Mouse (Mus musculus) midbrain, postnatal 0 days (tissue): ENCODE measurements around the gene Btk. TPM values are rescaled to one million over a fixed set of nuclear protein-coding genes. Genes with fewer than 3 reads are reported as not detected.

ENCODE experiments used
- ATAC-seq: fragments of 200-750 bp; cut with Nextera tagmentation; 2 replicates; pipeline ENCODE4 v1.8.0; 2017; ENCODE audit warnings: moderate number of reproducible peaks, mild to moderate bottlenecking, moderate TSS enrichment, moderate library complexity; ENCODE audit not compliant: low FRiP score
- DNase-seq: peaks from one replicate; pipeline ENCODE4 v3.0.0-alpha.2; 2015; ENCODE audit warnings: low spot score
- H3K27ac ChIP-seq: fragments of 300-500 bp; sonication (generic); 2 replicates; pipeline ENCODE4 v1.5.1; 2014; ENCODE audit warnings: low read depth, mild to moderate bottlenecking, low read length, mixed read lengths
- H3K27me3 ChIP-seq: fragments of 300-500 bp; sonication (generic); 2 replicates; pipeline ENCODE4 v1.6.1; 2014; ENCODE audit warnings: low read length, control low read depth, mixed read lengths; ENCODE audit not compliant: insufficient read depth
- H3K36me3 ChIP-seq: fragments of 300-500 bp; sonication (generic); 2 replicates; pipeline ENCODE4 v1.6.1; 2014; ENCODE audit warnings: low read length, control low read depth, mixed read lengths; ENCODE audit not compliant: insufficient read depth
- H3K4me1 ChIP-seq: fragments of 300-500 bp; sonication (generic); 2 replicates; pipeline ENCODE4 v1.6.1; 2014; ENCODE audit warnings: mild to moderate bottlenecking, control low read depth, antibody characterized with exemption, low read length, mixed read lengths; ENCODE audit not compliant: insufficient read depth
- H3K4me2 ChIP-seq: fragments of 300-500 bp; sonication (generic); 2 replicates; pipeline ENCODE4 v1.6.1; 2014; ENCODE audit warnings: low read depth, mild to moderate bottlenecking, low read length, mixed read lengths; ENCODE audit not compliant: poor library complexity, severe bottlenecking
- H3K4me3 ChIP-seq: fragments of 300-500 bp; sonication (generic); 2 replicates; pipeline ENCODE4 v1.5.1; 2014; ENCODE audit warnings: low read depth, mild to moderate bottlenecking, low read length, moderate library complexity
- H3K9ac ChIP-seq: fragments of 300-500 bp; sonication (generic); replicated peaks from 2 replicates; pipeline ENCODE4 v1.6.1; 2014; ENCODE audit warnings: mild to moderate bottlenecking, low read length, moderate library complexity, mixed read lengths; ENCODE audit not compliant: poor library complexity, severe bottlenecking
- H3K9me3 ChIP-seq: fragments of 300-500 bp; sonication (generic); 2 replicates; pipeline ENCODE4 v1.6.1; 2016; ENCODE audit warnings: low read length, control low read depth
- CTCF ChIP-seq: IDR thresholded peaks from 2 replicates; pipeline ENCODE4 v1.5.1; 2016; ENCODE audit warnings: antibody characterized with exemption, mild to moderate bottlenecking
- WGBS: fragments of 180-500 bp; shearing (Covaris S2); extraction: QIAGEN DNeasy Blood & Tissue Kit; methylation state at CpG from one replicate; pipeline ENCODE4 v1.1.7; 2014; 5-methylcytosine and 5-hydroxymethylcytosine counted together
- polyA plus RNA-seq: library from polyadenylated mRNA; unstranded; fragments of >200 nt; fragmentation: Nextera tagmentation; extraction: Ambion mirVana; gene quantifications from 2 replicates; pipeline ENCODE4 v1.2.1, GENCODE M21; 2015
- total RNA-seq: library from RNA; depleted of rRNA; stranded (reverse); fragments of >200 nt; gene quantifications from 2 replicates; pipeline ENCODE4 v1.2.3, GENCODE M21; 2014

Gene Btk
- total and polyA plus RNA-seq, 2 experiments from 2014 or later: 0.27 to 0.48 TPM

DNA sequence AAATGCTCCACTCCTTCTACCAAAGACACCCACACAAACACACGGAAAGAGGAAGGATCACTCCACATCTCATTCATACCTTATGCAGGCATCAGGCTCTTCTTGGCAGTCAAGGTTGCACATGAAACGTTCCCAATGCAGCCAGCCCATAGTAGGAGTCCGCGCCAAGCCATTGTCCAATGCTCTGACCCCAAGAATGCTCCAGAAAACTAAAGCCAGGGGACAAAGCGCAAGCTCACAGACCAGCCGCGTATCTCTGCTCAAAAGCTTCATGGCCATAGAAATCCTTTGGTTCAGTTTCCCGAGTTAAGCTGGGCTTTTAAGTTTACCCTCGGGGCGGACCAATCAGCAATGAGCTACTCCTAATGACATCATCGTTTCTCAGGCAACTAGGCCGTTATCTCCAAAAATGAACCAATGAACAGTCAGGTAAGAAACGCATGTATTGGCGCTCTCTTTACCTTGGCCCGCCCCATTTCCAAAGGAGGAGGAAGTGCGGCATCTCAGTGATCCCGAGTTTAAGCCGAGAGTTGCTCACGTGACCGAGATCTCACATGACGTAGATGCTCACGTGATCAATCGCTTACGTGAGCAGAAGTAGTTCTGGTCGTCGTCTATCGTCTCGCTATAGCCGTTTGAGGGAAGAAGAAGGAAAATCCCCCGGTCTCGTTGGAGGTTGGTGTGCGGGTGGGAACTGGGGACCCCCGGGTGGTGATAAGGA lies 17.4 kb upstream of the Btk start, which contains the start of the genes Gla and Hnrnph2:
Gla (minus strand) TSS at position 467 of the 721 bp plus-strand sequence.
Hnrnph2 (plus strand) TSS at position 521 of the 721 bp plus-strand sequence.
- 19% methylated on average over 32 of the region's 33 CpGs for WGBS
- TF ChIP-seq CTCF: no peak

DNA sequence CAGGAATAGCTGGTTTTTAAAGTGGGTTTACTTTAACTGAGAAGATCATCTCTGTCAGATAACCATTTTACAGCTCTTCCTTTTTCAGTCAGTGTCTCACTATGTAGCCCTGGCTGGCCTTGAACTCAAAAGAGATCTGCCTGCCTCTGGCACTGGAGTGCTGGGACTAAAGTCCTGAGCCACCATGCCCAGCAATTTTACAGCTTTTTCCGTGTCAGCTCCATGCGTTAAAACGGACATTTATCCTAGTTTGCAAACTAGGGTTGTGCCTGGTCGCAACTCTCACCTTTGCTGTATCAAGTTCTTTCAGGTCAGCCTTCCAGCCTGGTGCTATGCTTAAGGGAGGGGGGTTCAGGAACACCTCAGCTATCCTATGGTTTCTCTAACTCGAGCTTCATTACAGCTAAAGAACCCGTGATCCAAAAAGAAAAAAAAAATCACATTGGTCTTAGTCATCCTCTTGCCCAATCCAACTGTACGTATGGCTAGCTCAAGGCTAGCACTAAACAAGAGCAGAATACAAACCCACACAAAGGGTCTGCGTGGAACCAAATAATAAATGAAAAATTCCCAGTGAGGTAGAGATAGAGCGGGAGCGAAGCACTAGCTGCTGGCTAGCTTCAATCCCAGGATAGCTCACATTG lies 16.7 kb upstream of the Btk start:
- WGBS: 28% methylated on average over 10 of the region's 10 CpGs
- peak overlapping the region; percentile 74 for H3K27ac ChIP-seq
- H3K27me3 ChIP-seq: no peaks in the 10 kb centered on the region

More for the DNA sequence above, 17.4 kb upstream of the Btk start, which contains the start of the genes Gla and Hnrnph2:
- Histone ChIP-seq H3K9ac (peak within 1 kb of the TSS; percentile 61), H3K4me2 (peak within 1 kb of the TSS; percentile 47), H3K36me3 (no peaks in the 10 kb centered on the region), H3K27me3 (no peaks in the 10 kb centered on the region), H3K4me3 (peak within 1 kb of the TSS; percentile 49), H3K27ac (peak within 1 kb of the TSS; percentile 88), H3K9me3 (no peaks in the 10 kb centered on the region), H3K4me1 (no peaks in the 10 kb centered on the region)
- peak; percentile 97 for DNase-seq
- ATAC-seq: peak; percentile 98

DNA sequence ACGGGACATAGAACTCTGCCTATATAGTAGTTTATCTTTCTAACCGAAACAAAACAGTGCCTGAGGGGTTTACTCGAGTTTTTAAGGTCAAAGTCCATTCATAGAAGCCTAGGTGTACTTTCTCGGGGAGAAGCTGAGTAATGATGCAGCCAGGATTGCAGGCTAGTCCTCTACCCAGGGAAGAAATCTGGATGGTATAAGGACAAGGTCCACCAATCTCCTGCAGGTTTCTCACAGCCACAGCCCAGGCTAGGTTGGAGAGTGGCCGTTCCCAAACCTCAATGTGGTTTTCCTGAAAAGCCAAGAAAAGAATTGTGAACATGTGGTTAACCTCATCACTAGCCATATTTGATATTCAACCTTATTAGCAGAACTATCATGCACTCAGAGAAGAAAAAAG lies 6.5 kb upstream of the Btk start:
- H3K27ac ChIP-seq: no peak overlapping the region
- 67% methylated on average over 5 of the region's 5 CpGs for WGBS

More for the DNA sequence above, 16.7 kb upstream of the Btk start:
- Histone ChIP-seq H3K9ac (peak overlapping the region; percentile 61), H3K4me1 (no peaks in the 10 kb centered on the region), H3K4me3 (peak overlapping the region; percentile 49), H3K9me3 (no peaks in the 10 kb centered on the region), H3K4me2 (peak overlapping the region; percentile 45), H3K36me3 (no peaks in the 10 kb centered on the region)
- ATAC-seq (no peak), DNase-seq (no peak)
- no peak for TF ChIP-seq CTCF

DNA sequence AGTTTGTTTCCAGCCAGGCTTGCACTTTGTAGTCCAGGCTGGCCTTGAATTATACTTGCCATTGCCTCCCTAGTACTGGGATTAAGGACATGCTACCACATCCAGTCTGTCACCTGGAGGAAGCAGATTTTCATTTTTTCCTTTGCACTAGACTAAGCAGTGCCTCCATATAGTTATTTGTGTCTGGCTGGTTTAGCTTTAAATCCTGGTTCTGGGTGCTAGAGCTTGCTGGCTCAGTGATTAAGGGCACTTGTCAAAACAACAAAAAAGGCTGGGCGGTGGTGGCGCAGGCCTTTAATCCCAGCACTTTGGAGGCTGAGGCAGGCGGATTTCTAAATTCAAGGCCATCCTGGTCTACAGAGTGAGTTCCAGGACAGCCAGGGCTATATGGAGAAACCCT lies 5.6 kb upstream of the Btk start:
- TF ChIP-seq CTCF: no peak
- H3K4me3 ChIP-seq: no peak overlapping the region
- ATAC-seq (no peak), DNase-seq (no peak)
- no peak overlapping the region for H3K27ac ChIP-seq
- no peak overlapping the region for H3K9ac ChIP-seq
- no peaks in the 10 kb centered on the region for H3K36me3 ChIP-seq
- H3K27me3 ChIP-seq: no peaks in the 10 kb centered on the region
- no peak overlapping the region for H3K4me2 ChIP-seq
- WGBS: 86% methylated on average over 3 of the region's 3 CpGs
- no peaks in the 10 kb centered on the region for H3K4me1 ChIP-seq
- no peaks in the 10 kb centered on the region for H3K9me3 ChIP-seq

More for the DNA sequence above, 6.5 kb upstream of the Btk start:
- Histone ChIP-seq H3K4me1 (no peaks in the 10 kb centered on the region), H3K36me3 (no peaks in the 10 kb centered on the region), H3K9me3 (no peaks in the 10 kb centered on the region), H3K4me3 (no peak overlapping the region), H3K27me3 (no peaks in the 10 kb centered on the region), H3K9ac (no peak overlapping the region), H3K4me2 (no peak overlapping the region)
- ATAC-seq (no peak), DNase-seq (no peak)
- TF ChIP-seq CTCF: no peak

DNA sequence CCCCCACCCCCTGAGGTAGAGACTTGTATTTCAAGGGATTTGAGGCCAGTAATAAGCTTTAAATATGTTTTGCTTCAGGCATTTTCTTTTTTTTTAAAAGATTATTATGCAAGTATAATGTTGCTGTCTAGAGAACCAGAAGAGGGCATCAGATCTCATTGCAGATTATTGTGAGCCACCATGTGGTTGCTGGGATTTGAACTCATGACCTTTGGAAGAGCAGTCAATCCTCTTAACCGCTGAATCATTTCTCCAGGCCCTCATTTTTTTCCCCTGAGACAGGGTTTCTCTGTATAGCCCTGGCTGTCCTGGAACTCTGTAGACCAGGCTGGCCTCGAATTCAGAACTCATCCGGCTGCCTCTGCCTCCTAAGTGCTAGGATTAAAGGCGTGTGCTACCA lies 4.9 kb upstream of the Btk start:
- Histone ChIP-seq H3K4me2 (no peak overlapping the region), H3K4me3 (no peak overlapping the region), H3K27ac (no peak overlapping the region), H3K9ac (no peak overlapping the region), H3K36me3 (no peaks in the 10 kb centered on the region), H3K4me1 (no peaks in the 10 kb centered on the region), H3K27me3 (no peaks in the 10 kb centered on the region), H3K9me3 (no peaks in the 10 kb centered on the region)
- ATAC-seq: no peak
- WGBS: 63% methylated on average over 4 of the region's 4 CpGs
- TF ChIP-seq CTCF: 0 out of 2 replicates have a peak, but pooled peaks have one; percentile 8
- DNase-seq: no peak

DNA sequence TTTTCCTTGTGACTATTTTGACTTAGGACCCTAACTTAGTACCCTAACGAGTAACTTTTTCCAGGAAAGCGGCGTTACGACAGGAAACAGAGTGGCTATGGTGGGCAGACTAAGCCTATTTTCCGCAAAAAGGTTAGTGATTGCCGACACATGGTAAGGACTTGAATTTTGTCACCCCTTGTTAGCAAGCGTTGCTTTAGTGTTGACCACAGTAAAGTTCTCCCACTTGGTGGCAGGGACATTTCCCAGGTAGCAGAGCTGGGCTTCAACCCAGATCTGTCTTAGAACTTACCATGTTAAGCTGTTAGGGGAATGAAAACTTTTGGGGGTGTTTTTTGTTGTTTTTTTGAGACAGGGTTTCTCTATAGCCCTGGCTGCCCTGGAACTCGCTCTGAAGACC lies 3.1 kb upstream of the Btk start:
- TF ChIP-seq CTCF: no peak
- Histone ChIP-seq H3K27ac (no peak overlapping the region), H3K4me1 (no peaks in the 10 kb centered on the region), H3K4me3 (peak overlapping the region; percentile 41), H3K9me3 (no peaks in the 10 kb centered on the region), H3K9ac (peak overlapping the region; percentile 40), H3K4me2 (peak overlapping the region; percentile 50), H3K27me3 (no peaks in the 10 kb centered on the region), H3K36me3 (no peaks in the 10 kb centered on the region)
- 41% methylated on average over 8 of the region's 8 CpGs for WGBS
- DNase-seq (no peak), ATAC-seq (no peak)
